Mouse (Mus musculus) small intestine, adult 2 months (tissue): ENCODE results near the gene 4930402K13Rik.

Experiments used
- CTCF ChIP-seq: fragments of 200-500 bp; IDR thresholded peaks from 2 replicates; pipeline ENCODE4 v1.5.1; 2012; ENCODE audit warnings: low read depth, mild to moderate bottlenecking, control low read depth, inconsistent platforms, low read length, moderate library complexity, mixed read lengths; ENCODE audit not compliant: insufficient replicate concordance, insufficient read length; ENCODE audit errors: extremely low read depth
- POLR2A ChIP-seq: fragments of 200-500 bp; IDR thresholded peaks from 2 replicates; pipeline ENCODE4 v1.6.1; 2012; ENCODE audit warnings: low read depth, mild to moderate bottlenecking, control low read depth, inconsistent platforms, low read length, moderate library complexity

DNA sequence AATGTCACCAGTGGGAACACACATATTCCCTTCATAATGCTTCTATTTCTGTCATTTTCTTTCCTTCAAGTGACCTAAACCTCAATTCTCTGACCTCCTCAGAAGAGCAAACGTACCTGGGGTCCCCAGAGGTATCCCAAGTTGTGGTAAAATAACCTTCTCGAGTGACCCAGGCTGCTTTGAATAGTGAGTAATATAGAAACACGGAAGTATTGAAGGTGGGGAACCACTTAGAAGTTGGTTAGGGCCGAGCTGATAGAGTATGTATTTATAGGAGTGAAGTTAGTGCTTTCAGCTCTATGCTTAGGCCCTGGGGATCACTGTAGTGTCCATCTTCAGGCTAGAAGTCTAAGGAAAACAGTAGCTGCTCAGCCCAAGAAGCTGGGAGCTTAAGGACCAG is 20.6 kb downstream of the 4930402K13Rik start:
- TF ChIP-seq CTCF (no peak), POLR2A (no peak)
